ENCODE assay signal across 17 mouse cellular contexts in genomic region chr13:114854428-114854827, GRCm38 (mm10).
"Had no signal": no experiment of that assay in that cellular context is flagged by ENCODE, and none has a peak within 500 bp of the region (broad histone marks: within the 10 kb centered on the region; RNA-seq: fewer than 3 reads in every experiment).

No protein-coding gene starts in this region.

- DNase-seq: lung, adult 2 months; lung, postnatal 14 days; lung, postnatal 36 days; right cerebral cortex, postnatal 14 days; thymus, adult 2 months; thymus, postnatal 25 days; thymus, postnatal 4 days had no signal

- H3K27me3 ChIP-seq: lung, embryonic 15.5 days; megakaryocyte, embryonic 14.5 days; midbrain, embryonic 15.5 days; neural tube, embryonic 12.5 days; stomach, embryonic 15.5 days had no signal

- H3K4me2 ChIP-seq: lung, embryonic 15.5 days; midbrain, embryonic 11.5 days; midbrain, embryonic 15.5 days; neural tube, embryonic 12.5 days; stomach, embryonic 15.5 days had no signal

- ATAC-seq: lung, postnatal 0 days; midbrain, embryonic 15.5 days had no signal

- H3K36me3 ChIP-seq: midbrain, embryonic 15.5 days; neural tube, embryonic 12.5 days; stomach, embryonic 15.5 days had no signal

- H3K4me1 ChIP-seq: megakaryocyte, embryonic 14.5 days; neural tube, embryonic 12.5 days had no signal

- H3K9me3 ChIP-seq: lung, embryonic 15.5 days; megakaryocyte, embryonic 14.5 days; midbrain, embryonic 15.5 days; neural tube, embryonic 12.5 days; stomach, embryonic 15.5 days had no signal

- H3K27ac ChIP-seq: liver, embryonic 14.5 days; lung, embryonic 15.5 days; macrophage; midbrain, embryonic 15.5 days; neural tube, embryonic 12.5 days; stomach, embryonic 15.5 days; stomach, postnatal 0 days had no signal

- H3K9ac ChIP-seq: liver, embryonic 14.5 days; lung, embryonic 15.5 days; midbrain, embryonic 15.5 days; neural tube, embryonic 12.5 days; stomach, embryonic 15.5 days had no signal

- H3K4me3 ChIP-seq: lung, embryonic 15.5 days; megakaryocyte, embryonic 14.5 days; midbrain, embryonic 15.5 days; neural tube, embryonic 12.5 days; stomach, embryonic 15.5 days had no signal
